Comparison of ENCODE assay signal across 9 mouse cellular contexts in the genomic region with DNA sequence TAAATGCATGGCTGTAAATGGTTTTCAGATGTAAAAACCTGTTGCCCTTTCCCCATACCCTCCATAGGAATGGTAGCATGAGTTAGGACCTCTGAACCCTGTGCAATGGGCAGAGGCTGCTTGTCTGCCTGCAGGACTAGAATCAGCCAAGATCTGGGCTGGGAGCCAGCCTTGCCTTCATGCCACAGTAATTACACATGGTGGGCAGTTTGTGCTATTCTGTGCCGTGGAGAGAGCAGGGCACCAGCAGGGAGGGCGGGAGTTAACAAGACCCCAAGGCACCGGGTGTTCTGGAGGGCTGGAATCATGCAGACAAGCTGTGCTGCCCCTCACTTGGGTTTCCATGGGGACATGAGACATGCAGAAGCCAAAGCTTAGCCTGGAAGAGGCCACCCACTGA. TPM values are rescaled to one million over a fixed set of nuclear protein-coding genes. Genes with fewer than 3 reads are reported as not detected.
A peak's percentile ranks its signal among the peaks of the same experiment; 100 is the strongest.
DNase-seq lines count a peak whose midpoint lies in the region; ATAC-seq lines count a peak whose summit lies in the region.
"Had no signal": no experiment of that assay in that cellular context is flagged by ENCODE, and none has a peak within 500 bp of the region (broad histone marks: within the 10 kb centered on the region; RNA-seq: fewer than 3 reads in every experiment).

No protein-coding gene starts in this region.

- peak; percentile 30 to 51 for DNase-seq in left cerebral cortex, postnatal 10 days (ENCODE audit: extremely low spot score in 1 of 2, low spot score in 2 of 2)
- no peak for DNase-seq in left cerebral cortex, adult 9 months (ENCODE audit: low spot score in 2 of 2)
- DNase-seq in layer of hippocampus, postnatal 10 days (ENCODE audit: low spot score in 2 of 2), result peak; percentile 56 to 61
- peak; percentile 34 for DNase-seq in right cerebral cortex, postnatal 25 days
- DNase-seq in embryo, embryonic 10.5 days (ENCODE audit: low spot score), result no peak
- DNase-seq in ovary, postnatal 36 days (ENCODE audit: low spot score), result no peak

- H3K27me3 ChIP-seq in forebrain, embryonic 12.5 days, result peaks cover 65% of the 10 kb centered on the region

- H3K27ac ChIP-seq in forebrain, embryonic 12.5 days, result peak overlapping the region; percentile 97
- H3K27ac ChIP-seq: left cerebral cortex, adult 2 months had no signal

- no peaks in the 10 kb centered on the region for H3K36me3 ChIP-seq in forebrain, embryonic 12.5 days (replicated peaks)

- H3K4me3 ChIP-seq in forebrain, embryonic 12.5 days (replicated peaks), result no peak overlapping the region
- H3K4me3 ChIP-seq: left cerebral cortex, adult 2 months had no signal

- ATAC-seq in forebrain, embryonic 12.5 days (ENCODE audit: low FRiP score), result peak; percentile 27; the same call in 1 of the 2 replicates
- ATAC-seq in CD4-positive, CD25-positive, alpha-beta regulatory T cell, adult 4 months, result no peak

- H3K9ac ChIP-seq in forebrain, embryonic 12.5 days, result 0 out of 2 replicates have a peak overlapping the region, but pooled peaks have one; percentile 30

- intact Hi-C loops in left cerebral cortex, postnatal 10 days (cut with DNase I), result no loop called here

- H3K4me2 ChIP-seq in forebrain, embryonic 12.5 days, result 0 out of 2 replicates have a peak overlapping the region, but pooled peaks have one; percentile 4

- no peaks in the 10 kb centered on the region for H3K9me3 ChIP-seq in forebrain, embryonic 12.5 days

- H3K4me1 ChIP-seq in forebrain, embryonic 12.5 days, result peaks cover 61% of the 10 kb centered on the region

- WGBS in forebrain, embryonic 12.5 days, result 15% methylated on average over 3 of the region's 3 CpGs

RNA-seq across cellular contexts. Expression of a gene that starts 30.1 kb away (rescaled TPM):
- total RNA-seq in left cerebral cortex, postnatal 10 days (2021), result 10 to 100 TPM; 17.8 to 18.1 TPM
- polyA plus RNA-seq in forebrain, embryonic 12.5 days (2016; fragmentation: Nextera tagmentation; extraction: Ambion mirVana), result 16.1 and 17.3 TPM in 2 replicates
- total RNA-seq in layer of hippocampus, postnatal 10 days (2021), result 10 to 100 TPM; 15.7 to 16.3 TPM
- 1 to 10 TPM; 4.9 to 8.2 TPM for polyA plus RNA-seq in CD4-positive, CD25-positive, alpha-beta regulatory T cell, adult 4 months (2017; shearing (Covaris generic))

RNA-seq across cellular contexts. Expression of a gene that starts 42.4 kb away (rescaled TPM):
- 1 to 10 TPM; 2.4 to 2.9 TPM for total RNA-seq in left cerebral cortex, postnatal 10 days (2021)
- 0.51 and 0.73 TPM in 2 replicates for polyA plus RNA-seq in forebrain, embryonic 12.5 days (2016; fragmentation: Nextera tagmentation; extraction: Ambion mirVana)
- 1 to 10 TPM; 1.5 TPM for total RNA-seq in layer of hippocampus, postnatal 10 days (2021)
- polyA plus RNA-seq in CD4-positive, CD25-positive, alpha-beta regulatory T cell, adult 4 months (2017; shearing (Covaris generic)), result under 1 TPM in 1 of 2 experiments, not detected in 1; 0.16 TPM

Comparison
In these comparisons a context has a peak if more than half of its experiments do, and no peak if none do; other contexts are left out.
1. DNase-seq: peak in left cerebral cortex, postnatal 10 days (2 of 2), layer of hippocampus, postnatal 10 days (2 of 2) and right cerebral cortex, postnatal 25 days (single experiment); none in left cerebral cortex, adult 9 months (0 of 2), embryo, embryonic 10.5 days (single experiment) and ovary, postnatal 36 days (single experiment).